Mouse (Mus musculus) cerebellum, adult 8-10 months (tissue): ENCODE data around the gene Armt1.
"Not testable (repeated sequence)": the region's sequence is repeated elsewhere in the genome, so short reads cannot be mapped to it uniquely, and the experiment has no call there.

Experiments used
- DNase-seq: peaks from one replicate; pipeline ENCODE4 v3.0.0; 2022

The Armt1 gene

GRCm38 (mm10) chr10:4432123-4432931 is at the start of gene Armt1, which contains the start of gene Rmnd1:
Gene Armt1, plus strand, starts transcription at chr10:4432467.
Gene Rmnd1, minus strand, starts transcription at chr10:4432388.
- peak; percentile 95 for DNase-seq

- no peak for DNase-seq
These were observed 48.0 kb upstream of the Armt1 start for GRCm38 (mm10) chr10:4384244-4384643.

GRCm38 (mm10) chr10:4386609-4387591 is 45.4 kb upstream of the Armt1 start:
- DNase-seq: peak; percentile 92

DNA sequence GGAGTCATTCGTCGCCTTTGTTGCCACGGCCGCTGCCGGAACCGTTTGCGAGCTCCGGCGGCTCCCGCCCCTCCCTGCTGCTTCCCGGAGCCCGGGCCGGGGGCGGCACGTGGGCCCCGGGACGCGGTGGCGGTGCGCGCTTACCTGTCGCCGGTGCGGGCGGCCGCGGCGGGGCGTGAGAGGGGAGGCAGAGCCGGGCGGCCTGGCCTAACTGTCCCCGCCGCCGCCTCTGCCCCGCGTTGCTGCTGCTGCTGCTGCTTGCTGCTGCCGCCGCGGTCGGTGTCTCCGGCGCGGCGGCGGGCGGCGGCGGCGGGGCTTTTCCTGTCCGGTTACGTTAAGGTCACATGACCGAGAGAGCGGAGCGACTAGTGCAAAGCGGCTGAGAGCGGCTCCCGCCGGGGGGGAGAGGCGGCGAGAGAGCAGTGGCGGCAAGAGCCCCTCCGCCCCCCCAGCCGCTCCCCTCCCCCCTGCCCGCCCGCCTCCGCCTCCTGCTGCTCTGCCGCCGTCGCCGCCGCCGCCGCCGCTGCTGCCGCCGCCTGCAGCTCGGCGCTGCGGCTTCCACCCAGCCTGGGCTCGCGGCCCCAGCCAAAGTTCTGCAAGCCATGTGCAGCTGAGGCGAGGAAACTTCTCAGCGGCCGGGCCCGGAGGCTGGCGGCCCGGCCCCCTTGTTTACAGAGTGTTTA is 44.4 kb upstream of the Armt1 start, which contains the start of gene Zbtb2:
Zbtb2 (minus strand) TSS at position 408 of the 683 bp plus-strand sequence.
- peak; percentile 66 for DNase-seq

- DNase-seq: no peak
These were observed 43.9 kb upstream of the Armt1 start for GRCm38 (mm10) chr10:4388384-4388745.

DNA sequence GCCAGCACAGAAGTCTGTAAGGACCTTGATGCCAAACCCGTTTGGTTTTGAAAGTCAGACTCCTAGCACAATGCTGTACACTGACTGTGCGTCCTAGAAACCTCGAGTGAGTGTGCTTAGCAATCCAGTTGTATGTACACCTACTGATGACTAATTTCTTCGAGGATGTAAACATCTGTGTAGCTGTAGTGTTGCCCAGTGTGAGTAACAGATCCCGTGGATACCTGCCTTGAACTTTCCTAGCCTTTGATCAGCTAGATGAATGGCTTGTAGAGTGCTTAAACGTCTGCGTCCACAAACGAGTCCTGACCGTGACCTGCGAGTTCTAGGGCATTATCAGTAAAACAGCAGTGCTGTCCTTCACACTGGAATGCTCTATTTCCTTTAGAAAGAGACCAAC is 43.2 kb upstream of the Armt1 start:
- no peak for DNase-seq

DNA sequence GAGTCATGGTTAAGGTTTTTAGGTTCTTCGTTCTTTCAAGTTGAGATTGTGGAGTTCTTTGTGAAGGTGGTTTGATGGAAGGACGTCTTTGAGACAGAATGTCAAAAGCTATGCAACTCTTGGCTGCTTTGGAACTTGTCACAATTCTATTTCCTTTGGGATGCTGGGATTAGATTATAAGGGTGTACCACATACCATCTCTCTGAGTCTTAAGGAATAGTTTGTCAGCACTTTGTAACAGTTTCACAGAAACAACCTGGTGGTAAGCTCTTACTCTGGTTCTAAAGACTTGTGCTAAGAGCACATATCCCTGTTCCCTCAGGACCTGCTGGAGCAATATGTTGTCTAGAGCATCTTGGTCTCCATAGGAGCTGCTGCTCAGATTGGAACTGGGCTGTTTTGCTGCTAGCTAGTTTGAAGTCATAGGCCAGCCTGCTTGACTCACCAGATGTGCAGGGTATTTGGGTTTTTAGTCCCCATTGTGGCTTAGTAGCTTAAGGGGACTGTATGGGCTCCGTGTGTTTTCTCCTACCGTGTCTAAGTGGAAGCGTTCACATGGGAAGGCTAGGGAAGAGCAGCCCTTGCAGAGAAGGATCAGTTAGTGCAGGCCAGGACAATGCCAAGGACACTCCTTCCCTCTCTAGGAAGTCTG is 42.7 kb upstream of the Armt1 start:
- DNase-seq: no peak

DNA sequence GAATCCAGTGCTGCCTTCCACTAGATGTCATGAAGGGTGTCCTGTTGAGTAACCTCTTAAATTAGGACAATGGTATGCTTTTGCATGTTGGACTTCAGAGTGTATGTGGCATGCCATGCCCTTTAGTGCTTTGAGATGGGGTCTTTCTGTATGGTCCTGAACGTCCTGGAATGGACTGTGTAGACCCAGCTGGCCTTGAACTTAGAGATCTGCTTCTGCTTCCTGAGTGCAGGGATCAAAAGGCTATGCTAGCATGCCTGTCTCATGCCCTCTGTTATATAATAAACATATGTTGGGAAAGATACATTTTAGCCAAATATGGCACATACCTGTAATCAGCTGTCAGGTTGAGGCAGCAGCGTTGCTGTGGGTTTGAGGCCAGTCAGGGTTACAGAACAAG is 41.7 kb upstream of the Armt1 start:
- DNase-seq: no peak

DNA sequence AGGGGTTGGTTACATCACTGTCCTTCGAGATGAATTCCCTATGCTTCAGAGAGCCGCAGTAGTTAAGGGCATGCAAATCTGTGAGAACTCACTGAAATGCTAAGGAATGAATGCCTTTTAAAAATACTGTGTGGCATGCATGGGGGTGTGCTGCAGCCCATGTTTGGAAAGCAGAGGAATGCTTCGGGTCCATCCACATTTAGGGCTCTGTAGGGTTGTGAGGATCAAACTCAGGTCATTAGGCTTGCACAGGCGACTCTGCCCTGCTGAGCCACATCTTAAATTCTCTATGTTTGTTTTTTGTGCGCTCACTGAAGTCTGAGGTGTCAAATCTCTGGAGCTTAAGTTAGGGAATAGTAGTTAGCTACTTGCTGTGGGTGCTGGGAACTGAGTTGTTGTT is 41.2 kb upstream of the Armt1 start:
- no peak for DNase-seq

DNA sequence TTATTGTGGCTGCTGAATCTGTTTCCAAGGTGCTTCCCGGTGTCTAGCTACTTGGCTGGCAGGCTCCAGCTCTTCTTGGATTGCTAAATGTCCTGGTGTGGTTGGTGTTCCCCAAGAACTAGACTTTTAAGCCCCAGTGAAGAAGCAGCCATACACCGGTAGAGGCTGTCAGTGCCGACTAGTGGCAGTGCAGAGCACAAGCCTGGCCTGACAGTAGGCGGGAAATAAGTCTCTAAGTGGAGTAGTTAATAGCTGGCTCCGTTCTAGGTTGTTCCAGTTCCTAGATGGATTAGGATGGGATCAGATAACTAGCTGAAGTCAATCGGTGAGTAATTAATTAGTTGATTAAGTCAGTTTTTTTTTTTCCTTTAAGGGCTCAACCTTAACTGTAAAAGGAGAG is 40.4 kb upstream of the Armt1 start:
- no peak for DNase-seq

- no peak for DNase-seq
These were observed 36.9 kb upstream of the Armt1 start for GRCm38 (mm10) chr10:4395321-4395720.

DNA sequence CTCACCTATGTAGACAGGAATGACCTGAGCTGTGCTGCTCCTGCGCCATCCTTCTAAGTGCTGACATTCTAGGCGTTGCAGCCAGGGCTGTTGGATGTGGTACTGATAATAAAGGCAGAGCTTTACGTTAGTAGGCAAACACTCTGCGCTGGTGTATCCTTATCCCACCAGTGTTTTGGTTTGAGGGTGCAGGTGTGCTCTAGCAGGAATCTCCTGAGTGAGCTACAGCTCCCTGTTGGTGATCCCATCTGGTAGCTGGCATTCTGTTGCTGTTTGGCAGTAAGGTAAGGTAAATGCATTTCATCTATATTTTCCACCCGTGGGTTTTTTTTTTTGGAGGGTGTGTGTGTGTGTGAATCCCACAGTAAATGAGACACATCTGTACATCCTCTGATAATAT is 34.2 kb upstream of the Armt1 start:
- no peak for DNase-seq

- DNase-seq: peak; percentile 55
These were observed 27.3 kb upstream of the Armt1 start for GRCm38 (mm10) chr10:4404895-4405491.

- no peak for DNase-seq
These were observed 26.8 kb upstream of the Armt1 start for GRCm38 (mm10) chr10:4405511-4405910.

- no peak for DNase-seq
These were observed 25.1 kb upstream of the Armt1 start for GRCm38 (mm10) chr10:4407191-4407590.

- DNase-seq: no peak
These were observed 7.0 kb upstream of the Armt1 start for GRCm38 (mm10) chr10:4425245-4425644.

- DNase-seq: no peak
These were observed 1.9 kb upstream of the Armt1 start for GRCm38 (mm10) chr10:4430399-4430798.

- DNase-seq: peak; percentile 54
These were observed 1.4 kb upstream of the Armt1 start for GRCm38 (mm10) chr10:4430826-4431225.

- DNase-seq: no peak
These were observed 533 bp upstream of the Armt1 start for GRCm38 (mm10) chr10:4431746-4432122.

GRCm38 (mm10) chr10:4432996-4433755 is 909 bp downstream of the Armt1 start:
- no peak for DNase-seq

- DNase-seq: not testable (repeated sequence)
These were observed 1.6 kb downstream of the Armt1 start for GRCm38 (mm10) chr10:4433871-4434270.
